Mouse (Mus musculus) NIH3T3 (cell line): ENCODE results near the gene Golga3.

Source experiments
- DNase-seq: peaks from one replicate; pipeline ENCODE4 v3.0.0-alpha.2; 2012; ENCODE audit warnings: low read depth

Gene Golga3

DNA sequence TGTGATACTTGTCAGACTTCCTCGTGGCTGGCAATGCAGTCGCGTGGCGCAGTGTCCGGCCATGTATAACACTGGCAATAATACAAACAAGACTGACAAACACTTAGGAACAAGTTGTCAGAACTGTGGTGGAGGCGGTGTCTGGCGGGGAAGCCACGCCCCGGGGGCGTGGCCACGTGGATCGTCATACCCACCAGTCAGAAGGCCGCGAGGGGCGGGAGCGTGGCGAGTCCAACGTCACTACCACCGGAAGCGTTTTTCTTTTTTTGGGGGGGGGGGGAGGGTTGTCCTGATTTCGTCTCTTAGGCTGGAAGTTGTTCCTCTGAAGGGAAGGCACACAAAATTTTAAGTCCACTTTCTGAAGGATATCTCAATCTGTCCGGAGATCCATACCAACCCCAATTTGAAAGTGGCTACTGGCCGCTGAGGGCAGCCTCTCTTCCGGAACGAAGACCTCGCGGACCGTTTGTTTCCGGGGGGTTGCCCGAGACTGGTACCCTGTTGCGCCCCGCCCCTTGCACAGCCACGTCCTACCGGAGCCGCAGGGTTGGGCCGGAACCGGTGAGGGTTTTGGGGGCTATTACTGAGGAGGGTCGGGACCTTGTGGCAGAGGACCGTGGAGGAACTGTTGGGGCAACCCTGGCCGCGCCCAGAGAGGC lies at the start of gene Golga3:
Gene Golga3 (plus strand): TSS at position 340 of the 659 bp plus-strand sequence.
- DNase-seq: peak; percentile 98

DNA sequence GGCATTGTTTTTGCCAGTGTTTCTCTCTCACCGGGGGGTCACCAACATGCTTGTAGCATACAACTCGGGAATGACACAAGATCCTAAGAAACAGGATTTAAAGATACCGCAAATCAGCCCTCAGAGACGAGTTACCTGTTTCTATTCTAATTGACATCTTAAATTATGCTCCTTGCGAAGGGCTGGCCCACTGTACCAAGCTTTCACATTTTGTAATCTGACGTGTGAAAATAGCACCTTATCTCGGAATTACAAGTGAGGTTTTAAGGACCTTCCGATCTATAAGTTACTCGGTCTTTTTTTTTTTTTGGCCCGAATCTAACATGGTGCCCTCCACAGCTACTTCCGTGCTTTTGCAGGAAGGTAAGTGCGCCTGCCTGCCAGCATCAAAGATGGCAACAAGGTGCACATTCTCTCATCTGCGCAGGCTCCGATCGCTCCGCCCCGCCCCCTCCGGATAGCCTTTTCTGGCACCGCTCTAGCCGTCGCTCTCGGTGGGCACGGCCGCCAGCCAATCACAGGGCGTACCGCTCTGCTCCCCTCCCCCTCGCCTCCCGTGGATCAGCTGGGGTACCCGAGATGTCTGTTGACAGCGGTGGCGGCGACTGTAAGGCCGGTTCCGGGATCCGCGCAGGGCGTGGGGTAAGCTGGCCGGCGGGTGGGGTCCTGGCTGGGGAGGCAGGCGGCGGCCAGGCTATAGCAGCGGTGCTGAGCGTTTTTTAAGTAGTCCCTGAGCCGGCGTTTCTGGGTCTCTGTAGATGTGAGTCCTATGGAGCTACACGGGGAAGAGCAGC lies 41.0 kb upstream of the Golga3 start, which contains the start of gene Chfr:
Gene Chfr (plus strand): TSS at position 550 of the 794 bp plus-strand sequence.
- DNase-seq: peak; percentile 98

DNA sequence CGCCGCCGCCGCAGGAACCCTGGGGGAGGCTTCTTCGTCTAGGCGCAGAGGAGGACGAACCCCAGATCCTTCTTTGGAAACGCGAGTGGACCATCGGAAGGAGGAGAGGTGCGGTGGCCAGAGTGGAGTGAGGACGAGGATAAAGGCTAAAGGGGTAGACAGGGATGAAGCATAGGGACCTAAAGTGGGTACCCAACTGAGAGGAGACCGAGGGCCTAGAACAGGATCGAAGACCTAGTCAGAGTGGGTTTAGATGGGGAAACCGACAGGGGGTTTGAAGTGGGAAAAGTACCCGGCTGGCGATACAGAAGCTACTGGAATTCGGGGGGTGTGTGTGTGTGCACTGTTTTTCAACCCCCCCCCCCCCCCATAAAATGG lies 40.4 kb upstream of the Golga3 start:
- no peak for DNase-seq

DNA sequence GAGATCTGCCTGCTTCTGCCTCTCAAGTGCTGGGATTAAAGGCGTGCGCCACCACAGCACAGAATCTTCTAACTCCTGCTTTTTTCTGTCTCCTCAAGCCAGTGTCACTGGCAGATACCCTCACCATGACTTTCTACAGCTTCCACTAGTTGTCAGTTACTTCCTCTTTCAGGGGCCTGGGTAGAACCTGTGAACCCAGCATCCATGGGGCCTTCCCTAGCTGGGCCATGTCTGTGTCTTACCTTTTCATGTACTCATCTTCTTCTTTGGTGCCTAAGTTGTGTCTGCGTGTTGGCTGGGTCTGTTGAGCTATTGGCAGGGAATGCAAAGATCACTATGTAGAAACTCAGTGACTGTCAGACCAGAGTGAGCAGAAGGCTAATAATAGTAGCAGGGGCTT lies 38.7 kb upstream of the Golga3 start:
- DNase-seq: no peak

DNA sequence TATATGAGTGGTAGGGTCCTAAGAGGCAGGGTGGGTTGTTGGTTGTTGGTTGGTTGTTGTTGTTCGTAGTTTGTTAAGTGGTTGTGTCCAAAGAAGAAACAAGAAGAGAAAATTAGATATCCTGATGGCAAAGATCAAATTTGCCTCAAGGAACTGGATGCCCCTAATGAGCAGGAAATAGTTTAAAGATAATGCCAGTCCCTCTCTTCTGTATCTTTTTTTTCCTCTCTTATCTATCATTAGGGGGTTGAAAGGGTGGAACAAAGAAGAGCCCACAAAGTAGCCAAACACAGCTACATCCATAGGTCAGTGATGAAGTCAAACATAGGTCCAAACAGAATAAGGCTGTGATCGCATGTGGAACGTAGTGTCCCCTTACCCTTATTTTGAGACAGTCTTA lies 37.2 kb upstream of the Golga3 start:
- DNase-seq: no peak

DNA sequence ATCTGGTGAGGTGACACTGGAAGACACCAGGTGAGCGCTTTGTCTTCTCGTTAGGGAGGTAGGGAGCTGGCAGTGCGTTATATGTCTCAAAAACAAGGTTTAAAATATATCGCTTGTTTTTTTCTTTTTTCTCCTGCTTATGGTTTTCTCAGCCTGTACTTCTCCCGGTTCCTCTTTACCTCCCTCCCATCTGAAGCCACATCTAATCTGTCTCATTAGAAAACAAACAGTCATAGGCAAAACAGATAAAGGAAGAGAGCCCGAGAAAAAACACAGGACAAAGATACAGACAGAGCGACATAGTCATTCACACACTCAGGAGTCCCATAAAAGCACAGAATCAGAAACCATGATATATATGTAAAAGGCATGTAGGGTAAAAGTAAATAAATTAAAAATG lies 36.1 kb upstream of the Golga3 start:
- DNase-seq: no peak

DNA sequence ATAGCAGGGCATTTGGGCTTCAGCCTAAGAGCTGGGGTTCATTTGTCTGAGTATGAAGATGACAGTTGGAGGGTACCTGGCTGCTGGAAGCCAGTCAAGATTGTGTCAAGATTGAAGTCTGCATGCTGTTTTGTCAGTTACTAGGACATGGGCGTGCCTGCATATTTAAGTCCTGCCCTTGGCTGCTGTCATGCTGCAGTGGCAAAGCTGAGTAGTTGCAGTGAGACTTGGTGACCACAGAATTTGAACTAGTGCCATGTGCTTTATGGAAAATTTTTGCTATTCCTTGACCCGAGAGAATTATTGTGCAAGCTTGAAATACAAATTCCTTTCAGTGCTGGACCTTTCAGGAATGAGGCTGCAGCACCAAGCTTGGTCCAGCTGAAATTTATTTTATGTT lies 34.2 kb upstream of the Golga3 start:
- peak; percentile 75 for DNase-seq

DNA sequence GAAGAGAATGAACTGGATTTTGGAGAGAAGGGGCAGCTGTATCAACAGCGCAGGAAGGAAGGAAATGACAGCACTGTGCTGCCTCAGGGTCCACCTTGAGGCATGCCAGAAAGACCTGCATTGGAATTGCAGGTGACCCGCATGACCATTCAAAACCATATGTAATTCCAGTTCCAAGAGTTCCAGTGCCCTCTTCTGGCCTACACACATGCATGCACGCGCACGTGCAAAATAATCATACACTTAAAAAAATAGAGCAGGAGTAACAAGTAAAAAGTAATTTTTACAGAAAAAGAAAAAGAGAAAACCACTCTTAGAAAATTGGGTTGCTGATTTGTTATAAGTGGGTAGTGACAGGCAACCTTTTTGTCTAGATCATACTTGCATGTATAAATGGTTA lies 33.5 kb upstream of the Golga3 start:
- DNase-seq: peak; percentile 52

DNA sequence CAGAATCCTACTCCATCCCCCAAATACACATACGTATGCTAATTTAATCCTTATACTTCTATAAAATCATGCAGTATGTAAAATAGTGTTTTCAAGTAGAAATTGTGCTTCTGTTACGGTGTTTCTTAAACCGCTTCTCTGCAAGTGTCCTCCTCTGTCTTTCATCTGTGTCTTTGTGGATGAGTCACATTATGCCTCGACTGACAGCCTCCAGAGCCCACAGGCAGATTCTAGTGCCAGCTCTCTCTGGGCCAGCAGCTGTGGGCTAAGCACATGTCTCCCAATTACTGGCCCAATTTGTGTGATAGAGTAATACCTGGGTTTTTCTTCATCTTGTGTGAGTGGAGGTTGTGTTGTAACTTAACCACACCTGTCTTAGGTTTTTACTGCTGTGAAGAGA lies 7.1 kb upstream of the Golga3 start:
- no peak for DNase-seq

DNA sequence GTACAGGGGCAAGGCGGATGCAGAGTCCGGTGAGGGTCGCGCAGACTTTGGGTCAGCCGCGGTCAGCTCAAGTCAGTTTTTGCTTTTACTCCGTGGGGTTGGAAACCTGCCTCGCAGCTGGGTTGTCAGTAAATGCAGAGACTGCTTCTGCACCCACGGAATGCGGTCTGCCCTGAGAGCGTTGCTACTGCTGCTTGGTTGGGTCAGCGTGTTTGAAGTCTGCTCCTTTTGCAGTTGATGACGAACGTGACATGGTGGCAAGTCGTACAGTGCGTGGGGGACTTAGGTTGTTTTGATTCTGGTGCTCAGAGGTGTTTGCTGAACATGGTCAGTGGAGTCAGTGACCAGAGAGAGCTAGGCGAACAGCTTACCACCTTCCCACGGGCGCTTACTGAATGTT lies 520 bp downstream of the Golga3 start:
- no peak for DNase-seq

DNA sequence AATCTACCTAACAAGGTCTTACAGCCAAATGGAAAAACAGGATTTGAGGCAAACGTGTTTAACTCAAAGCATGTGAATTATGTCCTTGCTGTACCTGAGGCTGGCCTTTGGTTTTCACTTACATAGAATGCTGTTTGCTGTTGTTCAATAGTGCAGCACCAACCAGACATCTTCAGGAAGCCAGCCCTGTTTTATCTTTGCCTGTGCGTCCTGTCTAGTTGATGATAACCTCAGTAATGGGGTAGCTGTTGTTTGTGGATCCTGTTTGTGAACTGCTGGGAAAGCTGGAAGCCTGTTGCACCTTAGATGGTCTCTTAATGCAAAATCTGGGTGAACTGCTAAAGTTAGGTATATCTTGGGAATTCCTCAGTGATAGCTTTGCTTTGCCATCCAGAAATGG lies 2.1 kb downstream of the Golga3 start:
- no peak for DNase-seq

DNA sequence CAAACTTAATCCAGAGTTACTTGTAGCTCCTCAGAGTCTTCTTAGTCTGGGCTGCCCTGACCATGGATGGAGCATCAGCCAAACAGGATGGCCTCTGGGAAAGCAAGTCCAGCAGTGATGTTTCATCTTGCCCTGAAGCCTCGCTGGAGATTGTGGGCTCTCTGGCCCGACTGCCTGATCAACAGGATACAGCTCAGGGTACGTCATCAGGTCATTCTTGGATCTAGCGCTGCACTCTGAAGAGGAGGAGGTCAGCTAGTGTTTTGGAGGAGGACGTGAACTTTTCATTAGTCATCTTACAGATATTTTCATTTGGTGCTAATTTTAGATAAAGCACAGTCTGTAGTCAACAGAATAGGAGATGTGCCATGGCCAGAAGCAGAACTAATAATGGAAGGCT lies 5.2 kb downstream of the Golga3 start:
- DNase-seq: peak; percentile 59

DNA sequence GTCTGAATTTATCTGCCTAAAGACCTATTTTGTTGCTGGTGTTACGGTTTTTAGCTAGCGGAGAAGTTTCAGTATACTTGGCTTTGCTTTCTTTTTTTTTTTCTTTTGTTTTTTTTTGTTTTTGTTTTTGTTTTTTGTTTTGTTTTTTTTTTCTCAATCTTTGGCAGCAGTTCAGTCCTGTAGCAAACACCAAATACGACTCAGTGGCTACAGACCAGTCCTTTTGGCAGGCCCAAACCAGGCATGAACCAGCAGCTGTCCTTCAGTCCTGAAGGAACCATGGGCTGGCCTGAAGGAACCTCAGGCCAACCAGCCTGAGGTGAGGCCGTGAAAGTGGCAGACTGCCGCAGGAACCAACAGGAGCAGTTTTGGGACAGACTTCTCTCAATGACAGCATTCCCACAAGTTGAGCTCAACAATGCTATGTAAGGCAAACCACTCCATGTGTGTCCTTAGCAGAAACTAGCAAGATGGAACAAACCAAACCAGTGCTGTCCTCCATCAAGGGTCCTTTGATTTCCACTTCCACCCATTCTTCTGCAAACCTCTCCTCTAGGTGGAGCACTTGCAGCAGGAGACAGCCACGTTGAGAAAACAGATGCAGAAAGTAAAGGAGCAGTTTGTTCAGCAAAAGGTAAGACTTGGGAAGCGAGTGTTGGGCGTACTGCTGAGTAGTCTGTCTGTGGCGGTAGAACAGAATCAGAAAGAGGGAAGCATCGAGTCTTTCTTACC lies 26.8 kb downstream of the Golga3 start:
- peak; percentile 16 for DNase-seq

DNA sequence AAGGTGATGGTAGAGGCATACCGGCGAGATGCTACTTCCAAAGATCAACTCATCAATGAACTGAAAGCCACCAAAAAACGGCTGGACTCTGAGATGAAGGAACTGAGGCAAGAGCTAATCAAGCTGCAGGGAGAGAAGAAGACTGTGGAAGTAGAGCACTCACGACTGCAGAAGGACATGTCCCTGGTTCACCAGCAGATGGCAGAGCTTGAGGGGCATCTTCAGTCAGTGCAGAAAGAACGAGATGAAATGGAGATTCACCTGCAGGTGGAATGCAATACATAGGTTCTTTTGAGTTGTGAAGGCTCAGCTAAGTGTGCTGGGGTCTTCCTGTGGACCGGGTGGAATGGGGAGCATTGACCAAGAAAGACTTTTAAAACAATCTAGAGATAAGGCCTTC lies 28.3 kb downstream of the Golga3 start:
- DNase-seq: peak; percentile 14

DNA sequence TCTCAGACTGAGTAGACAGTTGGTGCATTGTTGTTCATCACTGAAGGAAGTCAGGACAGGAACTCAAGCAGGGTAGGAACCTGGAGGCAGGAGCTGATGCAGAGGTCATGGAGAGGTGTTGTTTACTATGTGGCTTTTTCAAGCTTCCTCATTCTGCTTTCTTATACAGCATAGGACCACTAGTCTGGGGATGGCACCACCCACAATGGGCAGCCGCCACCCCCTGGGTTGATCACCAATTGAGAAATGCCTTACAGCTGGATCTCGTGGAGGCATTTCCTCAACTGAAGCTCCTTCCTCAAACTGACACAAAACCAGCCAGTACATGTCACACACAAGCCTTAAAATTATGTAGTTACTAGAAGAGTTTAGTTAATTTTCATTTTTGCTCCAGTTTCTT lies 34.8 kb downstream of the Golga3 start:
- no peak for DNase-seq

DNA sequence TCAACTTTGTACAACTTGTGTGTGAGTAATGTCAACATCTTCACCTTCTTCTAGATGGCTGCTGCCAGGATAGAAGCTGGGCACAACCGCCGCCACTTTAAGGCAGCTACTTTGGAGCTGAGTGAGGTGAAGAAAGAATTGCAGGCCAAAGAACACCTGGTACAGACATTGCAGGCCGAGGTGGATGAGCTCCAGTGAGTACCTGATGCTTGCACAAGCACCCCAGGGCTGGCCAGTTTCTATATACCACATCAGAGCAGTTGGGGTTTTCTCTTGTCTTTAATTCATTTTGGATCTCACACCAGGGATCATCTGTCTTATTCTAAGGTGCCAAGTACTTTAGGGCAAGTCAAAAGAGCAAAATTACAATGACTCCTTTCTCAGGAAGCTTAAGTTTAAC lies 40.3 kb downstream of the Golga3 start:
- DNase-seq: no peak

DNA sequence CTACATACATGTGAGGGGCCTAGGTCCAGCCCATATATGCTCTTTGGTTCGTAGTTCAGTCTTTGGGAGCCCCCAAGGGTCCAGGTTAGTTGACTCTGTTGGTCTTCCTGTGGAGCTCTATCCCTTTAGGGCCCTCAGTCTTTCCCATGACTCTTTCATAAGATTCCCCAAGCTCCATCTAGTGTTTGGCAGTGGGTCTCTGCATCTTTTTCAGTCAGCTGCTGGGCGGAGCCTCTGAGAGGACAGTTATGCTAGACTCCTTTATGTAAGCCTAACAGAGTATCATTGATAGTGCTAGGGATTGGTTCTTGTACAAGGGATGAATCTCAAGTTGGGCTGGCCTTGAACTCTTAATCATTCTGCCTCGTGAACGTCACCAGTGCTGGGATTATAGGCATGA lies 43.8 kb downstream of the Golga3 start:
- peak; percentile 21 for DNase-seq

DNA sequence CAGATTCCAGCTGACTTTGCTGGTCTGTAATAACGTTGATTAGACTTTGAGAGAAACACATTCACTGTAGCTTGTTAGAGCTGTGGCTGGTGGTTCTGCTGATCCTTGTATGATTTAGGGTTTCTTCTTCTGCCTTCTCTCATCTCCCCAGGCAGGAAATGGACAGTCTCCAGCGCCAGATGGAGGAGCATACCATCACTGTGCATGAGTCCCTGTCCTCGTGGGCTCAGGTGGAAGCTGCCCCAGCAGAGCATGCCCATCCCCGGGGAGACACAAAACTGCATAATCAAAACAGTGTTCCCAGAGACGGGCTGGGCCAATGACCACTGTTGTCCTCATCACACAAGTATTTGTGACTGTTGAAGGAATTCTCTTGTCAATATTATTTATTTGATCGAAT lies 46.3 kb downstream of the Golga3 start:
- DNase-seq: no peak

DNA sequence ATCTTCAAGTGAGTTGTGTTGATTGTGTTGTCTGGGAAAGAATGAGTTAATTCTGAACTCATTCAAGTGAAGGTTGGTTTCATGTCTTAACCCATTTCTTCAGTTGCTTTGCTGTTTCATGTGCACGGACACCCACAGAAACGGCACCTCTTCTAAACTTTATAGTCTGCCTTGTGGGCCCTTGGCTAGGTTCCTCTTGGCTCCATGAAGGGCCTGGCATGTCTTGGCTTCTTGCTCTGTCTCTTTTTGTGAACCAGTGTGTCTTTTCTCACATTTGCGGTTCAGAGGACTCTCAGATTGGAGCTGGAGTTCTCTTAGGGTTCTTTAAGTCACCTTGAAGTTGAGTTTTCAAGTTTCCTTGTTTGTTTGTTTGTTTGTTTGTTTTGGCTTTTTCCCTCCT lies 48.6 kb downstream of the Golga3 start:
- no peak for DNase-seq

DNA sequence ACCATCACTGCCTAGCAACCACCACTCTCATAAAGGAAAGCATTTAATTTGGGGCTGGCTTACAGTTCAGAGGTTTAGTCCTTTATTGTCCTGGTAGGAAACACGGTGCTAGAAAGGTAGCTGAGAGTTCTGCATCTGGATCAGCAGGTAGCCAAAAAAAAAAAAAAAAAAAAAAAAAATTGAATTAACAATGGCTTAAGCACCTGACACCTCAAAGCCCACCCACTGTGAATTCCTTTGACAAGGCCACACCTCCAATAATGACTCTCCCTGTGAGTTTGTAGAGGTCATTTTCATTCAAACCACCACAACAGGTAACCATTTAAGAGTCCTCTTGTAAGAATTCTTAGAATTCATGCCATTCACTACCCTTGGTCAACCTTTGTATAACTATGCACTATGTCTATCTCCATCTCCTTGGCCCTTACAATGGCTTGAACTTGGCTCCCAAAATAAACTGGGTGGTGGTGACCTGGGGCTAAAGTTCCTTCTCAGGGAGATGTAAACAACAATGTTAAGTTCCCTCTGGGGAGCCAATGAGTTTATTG lies 50.9 kb downstream of the Golga3 start:
- DNase-seq: no peak

DNA sequence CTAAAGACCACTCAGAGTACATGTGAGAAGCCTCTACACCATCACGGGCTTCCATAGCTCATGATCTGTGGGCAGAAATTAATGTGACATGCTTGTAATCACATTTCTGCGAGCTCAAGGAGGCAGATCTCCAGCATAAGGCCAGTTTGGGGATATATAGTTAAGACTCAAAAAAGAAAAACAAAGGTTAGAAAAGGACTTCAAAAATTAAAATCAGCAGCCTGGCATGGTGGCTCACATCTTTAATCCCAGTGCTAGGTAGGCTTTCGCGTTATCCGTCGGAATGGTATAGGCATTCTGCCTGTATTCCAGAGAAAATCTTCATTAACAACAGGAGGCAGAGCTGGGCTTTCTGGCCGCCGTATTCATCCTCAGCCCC lies 53.9 kb downstream of the Golga3 start:
- no peak for DNase-seq

DNA sequence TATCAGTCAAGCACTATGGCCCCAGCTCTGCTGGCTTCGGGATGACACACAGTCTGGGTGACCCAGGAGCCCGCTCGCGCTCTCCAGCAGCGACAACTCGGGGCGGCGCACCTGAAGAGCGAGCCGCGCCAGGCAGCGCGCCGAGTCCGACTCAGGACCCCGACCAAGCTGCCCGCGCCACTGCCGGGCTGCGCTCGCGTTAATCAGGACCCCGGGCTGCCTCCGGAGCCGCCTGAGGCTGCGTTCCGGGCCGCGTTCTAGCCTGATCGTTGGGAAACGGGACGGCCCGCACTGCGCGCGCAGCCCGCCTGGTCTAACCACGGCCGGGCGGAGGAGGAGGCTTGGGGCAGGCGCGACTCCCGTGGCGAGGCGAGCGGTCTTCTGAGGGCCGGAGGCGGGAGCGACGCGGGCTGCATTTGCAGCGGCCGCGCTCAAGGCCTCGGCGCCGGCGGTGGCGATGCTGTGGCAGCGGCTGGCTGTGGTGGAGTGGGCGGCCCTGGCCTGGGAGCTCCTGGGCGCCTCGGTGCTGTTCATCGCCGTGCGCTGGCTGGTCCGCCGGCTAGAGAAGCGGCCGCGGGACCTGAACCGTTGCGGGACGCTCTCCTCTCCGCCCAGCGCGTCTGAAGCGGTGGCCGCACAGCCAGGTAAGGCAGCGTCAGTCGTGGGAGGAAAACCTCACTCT lies 54.4 kb downstream of the Golga3 start, which contains the start of gene Ankle2:
Gene Ankle2 (plus strand): TSS at position 225 of the 682 bp plus-strand sequence.
- peak; percentile 97 for DNase-seq
